Mouse (Mus musculus): ENCODE results near the gene Cplx3.
A peak's percentile ranks its signal among the peaks of the same experiment; 100 is the strongest.

Gene Cplx3

GRCm38 (mm10) chr9:57606139-57606851 is at the start of gene Cplx3:
Gene Cplx3, minus strand, starts transcription at chr9:57606281.
- DNase-seq (ENCODE audit: low read depth, low spot score), result peak; percentile 61

GRCm38 (mm10) chr9:57655749-57656148 is 49.7 kb upstream of the Cplx3 start:
- peak; percentile 91 for DNase-seq (ENCODE audit: low read depth, low spot score)

DNA sequence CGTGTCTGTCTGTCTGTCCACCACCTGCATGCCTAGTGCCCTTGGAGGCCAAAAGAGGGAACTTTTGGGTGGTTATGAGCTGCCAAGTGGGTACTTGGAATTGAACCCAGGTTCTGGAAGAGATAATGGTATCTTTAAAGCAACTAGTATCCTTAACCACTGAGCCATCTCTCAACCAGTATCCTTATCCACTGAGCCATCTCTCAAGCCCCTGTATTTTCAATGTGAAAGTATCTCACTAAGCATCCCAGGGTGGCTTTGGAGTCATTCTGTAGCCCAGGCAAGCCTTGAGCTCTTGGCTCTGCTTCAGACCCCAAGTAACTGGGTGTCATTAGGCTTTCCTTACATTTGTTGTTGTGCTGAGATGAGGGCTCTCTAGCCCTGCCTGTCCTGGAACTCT is 48.9 kb upstream of the Cplx3 start:
- DNase-seq (ENCODE audit: low read depth, low spot score), result no peak

DNA sequence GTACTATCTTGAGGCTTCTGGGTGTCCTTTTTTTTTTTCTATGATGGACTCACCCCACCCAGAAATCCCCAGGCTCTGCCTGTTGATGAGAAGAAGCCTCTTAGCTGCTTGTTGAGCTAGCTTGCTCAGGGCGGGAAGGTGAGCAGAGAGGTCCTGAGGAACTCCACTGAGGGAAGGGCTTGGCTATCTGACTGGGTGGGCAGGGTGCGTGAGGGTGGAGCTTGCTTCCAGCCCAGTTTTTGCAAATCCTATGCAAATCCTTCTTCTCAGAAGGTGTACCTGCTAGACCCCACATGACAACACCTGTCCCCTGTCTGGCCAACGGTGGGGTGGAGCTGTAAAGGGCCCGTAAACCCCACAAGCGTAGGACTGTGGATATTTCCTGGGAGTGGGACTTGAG is 47.2 kb upstream of the Cplx3 start, which contains the start of gene Csk:
Csk (minus strand) TSS at position 349 of the 400 bp plus-strand sequence.
- no peak for DNase-seq (ENCODE audit: low read depth, low spot score)

DNA sequence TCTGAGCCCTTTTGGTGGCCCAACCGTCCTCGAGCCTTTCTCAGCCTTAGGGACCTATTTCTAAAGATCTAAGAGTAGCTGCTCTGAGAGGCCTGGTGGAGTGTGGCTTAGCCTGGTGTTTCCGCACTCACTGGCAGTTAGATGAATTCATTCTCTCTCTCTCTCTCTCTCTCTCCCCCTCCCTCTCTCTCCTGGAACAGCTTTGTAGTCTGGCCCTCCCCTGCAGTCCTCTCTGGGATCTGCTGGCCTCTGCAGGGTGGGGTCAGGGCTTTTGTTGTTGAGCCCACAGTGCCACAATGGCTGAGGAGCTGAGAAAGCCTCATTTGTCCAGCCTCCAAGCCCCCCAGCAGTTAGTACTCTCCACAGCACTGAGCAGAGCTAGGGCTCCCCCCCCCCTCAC is 46.8 kb upstream of the Cplx3 start:
- DNase-seq (ENCODE audit: low read depth, low spot score), result no peak

- no peak for DNase-seq (ENCODE audit: low read depth, low spot score)
Observed at GRCm38 (mm10) chr9:57652351-57652750, 46.3 kb upstream of the Cplx3 start.

GRCm38 (mm10) chr9:57650786-57651311 is 44.8 kb upstream of the Cplx3 start:
- no peak for DNase-seq (ENCODE audit: low read depth, low spot score)

- DNase-seq (ENCODE audit: low read depth, low spot score), result no peak
Observed at GRCm38 (mm10) chr9:57650130-57650785, 44.2 kb upstream of the Cplx3 start.

GRCm38 (mm10) chr9:57647286-57648108 is 41.4 kb upstream of the Cplx3 start:
- no peak for DNase-seq (ENCODE audit: low read depth, low spot score)

DNA sequence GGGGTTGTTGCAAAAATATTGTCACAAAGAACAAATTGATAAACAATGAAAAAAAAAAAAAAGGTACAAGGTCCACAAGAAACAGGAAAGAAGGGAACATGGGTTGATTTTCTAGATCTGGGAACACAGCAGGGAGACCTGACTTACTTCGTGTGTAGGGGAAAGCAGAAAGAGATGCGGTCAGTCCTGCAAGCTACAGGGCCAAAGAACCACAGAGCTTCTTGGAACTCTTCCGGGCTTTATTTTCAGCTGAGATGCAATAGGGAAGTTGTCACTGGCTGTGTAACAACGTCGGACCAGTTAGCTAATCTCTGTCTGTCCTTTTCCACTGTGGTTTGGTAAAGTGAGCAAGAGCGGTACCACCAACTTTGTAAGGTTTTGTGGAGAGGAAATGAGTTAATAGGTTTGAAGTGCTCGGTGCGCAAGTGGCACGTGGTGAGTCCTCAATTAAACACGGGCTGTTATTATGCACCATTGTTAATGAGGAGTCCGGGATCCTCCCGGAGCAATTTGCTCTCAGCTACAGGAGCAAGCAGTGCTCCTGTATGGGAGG is 40.5 kb upstream of the Cplx3 start:
- no peak for DNase-seq (ENCODE audit: low read depth, low spot score)

GRCm38 (mm10) chr9:57644944-57645893 is 39.1 kb upstream of the Cplx3 start:
- DNase-seq (ENCODE audit: low read depth, low spot score), result peak; percentile 84

DNA sequence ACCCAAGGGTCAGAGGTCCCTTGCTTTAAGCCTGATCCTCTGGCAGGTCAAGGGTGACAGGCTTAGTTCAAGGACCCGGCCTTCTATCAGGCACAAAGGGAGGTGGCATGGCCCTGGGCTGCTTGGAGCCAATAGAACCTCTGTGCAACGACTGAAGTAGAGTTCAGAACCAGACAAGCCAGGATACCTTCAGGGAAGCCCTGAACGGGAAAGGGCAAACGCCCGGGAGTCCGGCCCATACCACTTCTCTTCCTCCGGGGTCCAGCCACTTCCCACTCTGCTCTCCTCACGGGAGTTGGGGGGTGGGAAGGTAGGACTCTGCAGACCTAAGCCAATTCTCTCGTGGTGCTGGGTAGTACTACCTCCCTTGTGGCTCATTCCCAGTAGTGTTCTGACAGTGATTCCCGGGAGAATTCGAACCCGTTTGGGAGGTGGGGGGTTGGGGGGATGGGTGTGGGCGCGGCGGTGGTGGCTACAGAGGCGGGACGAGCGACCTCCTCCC is 38.4 kb upstream of the Cplx3 start:
- DNase-seq (ENCODE audit: low read depth, low spot score), result no peak

DNA sequence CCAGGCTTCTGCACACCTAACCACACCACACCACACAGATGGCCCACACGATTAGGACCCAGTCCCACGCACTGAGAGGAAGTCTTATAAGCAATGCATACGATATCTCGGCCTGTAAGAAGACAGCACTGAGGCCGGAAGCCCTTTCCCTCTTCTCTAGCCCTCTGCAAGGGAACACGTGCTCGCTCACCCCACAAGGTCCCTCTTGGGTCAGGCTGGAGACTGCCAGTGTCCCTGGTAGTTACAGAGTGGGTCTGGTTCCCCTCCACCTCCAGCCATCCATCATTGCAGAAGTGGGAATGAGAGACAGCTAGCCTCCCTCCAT is 37.7 kb upstream of the Cplx3 start:
- no peak for DNase-seq (ENCODE audit: low read depth, low spot score)

GRCm38 (mm10) chr9:57643169-57643855 is 37.2 kb upstream of the Cplx3 start:
- no peak for DNase-seq (ENCODE audit: low read depth, low spot score)

DNA sequence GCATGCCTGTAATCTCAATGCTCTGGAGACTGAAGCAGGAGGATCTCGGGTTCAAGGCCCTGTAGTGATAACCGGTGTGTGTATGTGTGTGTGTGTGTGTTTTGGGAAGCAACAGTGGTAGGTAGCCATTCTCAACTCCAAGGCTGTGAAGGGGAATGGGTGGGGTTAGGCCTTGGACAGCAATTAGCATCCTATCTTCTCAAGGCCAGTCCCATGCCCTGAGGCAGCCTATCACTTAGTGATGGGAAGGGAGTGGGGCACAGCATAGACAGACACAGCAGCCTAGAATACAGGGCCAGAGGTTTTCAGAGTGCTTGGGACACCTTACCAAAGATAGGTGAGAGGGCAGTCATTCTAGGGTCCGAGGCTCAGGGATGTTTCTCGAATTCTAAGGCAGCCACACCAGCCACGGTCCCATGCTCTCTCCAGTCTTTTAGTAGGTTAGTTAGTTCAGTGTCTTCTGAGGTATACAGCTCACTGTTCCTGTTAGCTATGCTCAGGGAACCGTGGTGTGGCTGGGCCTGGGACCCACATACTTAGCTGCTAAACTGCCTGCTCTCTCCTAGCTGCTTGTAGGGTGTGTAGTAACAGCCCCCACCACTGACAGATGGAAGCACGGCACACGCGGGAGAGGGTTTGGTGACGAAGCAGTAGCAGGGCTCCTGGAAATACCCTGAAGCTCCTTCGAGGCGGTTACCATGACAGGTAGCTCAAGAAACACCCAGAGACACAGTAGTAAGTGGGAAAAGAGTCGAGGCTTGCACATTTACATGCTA is 35.9 kb upstream of the Cplx3 start:
- no peak for DNase-seq (ENCODE audit: low read depth, low spot score)

- no peak for DNase-seq (ENCODE audit: low read depth, low spot score)
Observed at GRCm38 (mm10) chr9:57641022-57641421, 34.9 kb upstream of the Cplx3 start.

DNA sequence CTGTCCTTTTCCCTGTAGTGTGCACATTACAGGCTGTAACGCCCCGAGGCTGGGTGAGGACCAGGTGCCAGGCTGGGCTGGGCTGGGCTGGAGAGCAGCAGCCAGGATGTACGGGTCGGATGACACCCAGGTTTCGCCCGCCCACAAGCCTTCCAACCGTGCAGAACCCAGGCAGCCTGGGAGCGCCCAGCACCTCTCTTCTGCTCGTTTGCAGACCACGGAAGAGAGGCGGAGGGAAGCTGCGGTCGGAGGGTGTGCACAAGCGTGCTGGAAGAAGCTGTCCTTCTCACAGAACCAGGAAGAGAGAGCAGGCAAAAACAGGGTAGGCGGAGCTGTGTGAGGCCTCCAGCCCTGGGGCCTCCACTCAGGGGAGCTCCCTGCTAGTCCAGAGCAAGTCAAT is 34.3 kb upstream of the Cplx3 start:
- DNase-seq (ENCODE audit: low read depth, low spot score), result no peak

DNA sequence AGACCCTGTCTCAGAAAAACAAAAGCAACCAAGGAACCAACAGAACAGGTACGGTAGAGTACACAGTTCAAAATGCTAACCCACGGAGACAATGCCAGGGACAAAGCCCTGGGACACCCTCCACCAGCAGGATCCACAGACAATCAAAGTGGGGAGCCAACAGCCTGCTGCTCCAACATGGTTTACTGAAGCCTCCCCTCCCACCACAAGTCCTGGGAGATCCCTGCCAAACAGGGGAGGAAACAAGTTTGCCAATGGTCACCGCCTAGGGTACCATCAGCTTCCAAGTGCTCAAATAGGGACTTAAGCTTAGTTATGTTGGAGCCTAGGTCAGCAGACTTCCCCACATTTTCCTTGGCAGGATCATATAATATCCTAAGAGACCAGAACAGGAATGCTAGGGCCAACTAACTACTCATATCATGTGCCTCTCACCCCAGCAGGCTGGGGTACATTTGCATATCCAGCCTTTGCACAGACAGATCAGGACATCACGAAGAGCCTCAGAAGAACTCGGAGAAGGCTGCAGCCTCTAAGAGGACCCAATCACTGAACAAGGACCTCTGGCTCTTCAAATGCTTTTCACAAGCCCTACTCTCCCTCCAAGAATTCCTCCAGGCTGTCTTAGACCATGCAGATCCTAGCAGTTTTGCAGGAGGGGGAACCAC is 33.7 kb upstream of the Cplx3 start:
- no peak for DNase-seq (ENCODE audit: low read depth, low spot score)

All from embryo, embryonic 11.5 days (tissue).